Mouse (Mus musculus) mature B cell (primary cell): ENCODE measurements around the gene Cradd.

ENCODE experiments used
- in situ Hi-C: fragments of 300-500 bp; cut with MboI; formaldehyde crosslinking; loops from 2 replicates; pipeline ENCODE4 v1.14.3; 2019

Cradd gene

GRCm38 (mm10) chr10:95332596-95332995, 8.7 kb upstream of the Cradd start:
- in situ Hi-C loops = no loop called here

- in situ Hi-C loops = no loop called here
Measured at GRCm38 (mm10) chr10:95330375-95331363, 6.7 kb upstream of the Cradd start.

DNA sequence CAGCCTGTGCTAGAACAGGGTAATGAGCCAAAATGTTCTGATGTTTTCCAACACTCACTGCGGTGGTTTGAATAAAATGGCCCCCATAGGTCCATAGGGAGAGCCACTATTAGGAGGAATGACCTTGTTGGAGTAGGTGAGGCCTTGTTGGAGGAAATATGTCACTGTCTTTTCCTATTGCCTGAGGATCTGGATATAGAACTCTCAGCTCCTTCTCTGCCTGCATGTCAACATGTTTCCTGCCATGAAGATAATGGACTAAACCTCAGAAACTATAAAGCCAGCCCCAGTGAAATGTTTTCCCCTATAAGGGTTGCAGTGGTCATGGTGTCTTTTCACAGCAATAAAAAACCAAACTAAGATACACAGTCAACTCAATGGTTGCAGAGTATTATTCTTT, 6.0 kb upstream of the Cradd start:
- in situ Hi-C loops = no loop called here

- in situ Hi-C loops = no loop called here
Measured at GRCm38 (mm10) chr10:95324278-95324631, 322 bp upstream of the Cradd start.

- in situ Hi-C loops = no loop called here
Measured at GRCm38 (mm10) chr10:95322076-95323070, 1.6 kb downstream of the Cradd start.

GRCm38 (mm10) chr10:95319001-95319400, 4.9 kb downstream of the Cradd start:
- in situ Hi-C loops = no loop called here

GRCm38 (mm10) chr10:95318392-95318708, 5.6 kb downstream of the Cradd start:
- in situ Hi-C loops = no loop called here

DNA sequence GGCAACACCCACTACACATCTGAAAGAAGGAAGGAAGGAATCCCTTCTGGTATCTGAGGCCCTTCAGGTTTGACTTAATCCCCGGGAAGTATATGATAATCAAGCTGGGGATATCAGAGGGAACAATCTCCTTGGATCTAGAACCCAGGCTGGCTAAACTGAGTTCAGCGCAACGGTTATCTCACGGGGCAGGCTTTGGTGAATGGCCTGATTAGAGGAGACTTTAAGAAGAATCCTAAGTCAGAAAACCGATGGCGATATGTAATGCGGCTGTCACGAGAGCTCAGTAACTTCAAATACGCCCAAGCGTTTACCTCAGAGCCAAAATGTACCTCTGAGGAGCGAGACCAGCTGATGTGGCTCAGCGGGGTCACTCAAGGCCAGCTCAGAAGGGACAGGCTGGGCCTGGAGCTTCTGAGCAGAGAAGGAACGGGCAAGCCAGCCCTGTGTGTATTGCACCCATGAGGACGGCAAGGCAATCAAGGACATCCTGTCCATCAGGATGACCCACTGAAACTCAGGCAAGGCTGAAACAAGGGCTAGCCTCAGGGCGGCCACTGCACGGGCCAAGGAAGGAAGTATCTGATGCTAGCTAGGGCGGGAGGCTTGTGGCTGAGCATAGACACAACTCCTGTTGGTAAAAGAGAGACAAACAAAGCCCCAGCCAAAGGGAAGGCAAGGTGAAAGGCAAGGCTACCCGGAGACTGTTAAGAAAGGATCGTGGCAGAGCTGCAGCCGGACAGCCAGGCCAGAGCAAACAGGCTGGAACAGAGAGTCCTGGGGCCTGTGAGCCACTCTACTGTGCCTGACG, 6.1 kb downstream of the Cradd start:
- in situ Hi-C loops = no loop called here

DNA sequence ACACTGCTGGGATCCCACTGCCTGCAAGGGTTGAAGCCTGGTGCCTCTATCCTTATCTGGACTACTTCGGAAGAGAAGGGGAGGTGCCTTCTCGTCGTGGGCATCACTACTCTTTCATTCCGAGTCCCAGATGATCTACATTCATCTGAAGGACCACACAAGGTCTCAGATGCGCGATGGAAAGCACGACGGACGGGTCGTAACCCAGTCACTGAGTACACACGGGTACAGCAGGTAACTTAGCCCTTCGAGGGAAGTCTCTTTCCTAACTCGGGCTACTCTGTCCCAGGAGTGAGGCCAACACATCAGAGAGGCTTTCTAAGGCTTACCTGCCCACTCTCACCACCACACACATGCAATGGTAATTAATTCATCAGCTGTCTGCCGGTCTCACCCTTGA, 6.8 kb downstream of the Cradd start:
- in situ Hi-C loops = no loop called here

GRCm38 (mm10) chr10:95316675-95317074, 7.3 kb downstream of the Cradd start:
- in situ Hi-C loops = no loop called here

DNA sequence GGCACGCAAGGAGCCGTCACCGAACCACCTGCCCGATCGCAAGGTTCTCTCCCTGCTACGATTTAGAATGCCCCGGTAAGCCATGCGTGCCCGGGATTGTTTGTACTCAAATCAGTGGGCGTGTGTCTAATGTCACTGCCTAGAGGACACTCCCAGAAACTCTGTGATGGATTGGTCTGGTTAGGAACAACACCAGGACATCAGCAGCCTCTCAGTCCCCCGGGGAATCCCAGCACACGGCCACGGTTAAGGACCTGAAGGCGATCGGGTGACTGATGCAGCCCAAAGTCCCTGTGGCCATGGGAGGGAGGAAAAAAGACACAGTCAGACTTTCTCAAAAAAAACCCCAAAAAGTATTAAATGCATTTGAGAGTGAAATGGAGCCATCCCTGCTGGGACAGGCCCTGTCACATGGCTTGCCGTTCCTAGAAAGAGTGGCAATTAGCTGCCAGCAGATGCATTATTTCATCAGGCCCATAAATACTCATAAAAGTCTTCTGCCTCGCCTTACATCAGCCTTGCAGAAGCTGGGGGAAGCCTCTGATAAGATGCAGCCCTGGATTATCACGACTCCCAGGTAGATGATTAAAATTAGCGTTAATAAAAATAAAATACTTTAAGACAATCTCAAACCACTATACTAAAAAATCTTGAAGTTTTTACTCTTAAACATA, 8.0 kb downstream of the Cradd start:
- in situ Hi-C loops = no loop called here

- in situ Hi-C loops = no loop called here
Measured at GRCm38 (mm10) chr10:95315321-95315720, 8.6 kb downstream of the Cradd start.

DNA sequence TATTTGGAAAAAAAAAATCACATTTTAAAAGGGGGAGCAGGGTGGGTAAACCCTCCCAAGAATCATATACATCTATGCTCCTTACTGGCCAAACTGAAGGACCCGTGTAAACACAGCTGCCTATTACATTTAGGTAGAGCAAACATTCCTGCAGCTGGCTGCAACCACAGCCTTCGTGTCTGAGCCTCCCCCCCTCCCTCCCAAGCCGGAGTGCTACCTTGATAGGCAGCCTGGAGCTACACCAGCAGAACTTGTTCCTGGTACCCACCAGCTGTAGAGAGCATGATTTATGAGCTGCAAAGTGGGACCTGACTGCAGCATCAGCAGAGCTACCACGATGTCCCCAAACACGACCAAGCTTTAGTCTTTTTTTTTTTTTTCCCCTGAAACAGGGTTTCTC, 9.9 kb downstream of the Cradd start:
- in situ Hi-C loops = no loop called here

DNA sequence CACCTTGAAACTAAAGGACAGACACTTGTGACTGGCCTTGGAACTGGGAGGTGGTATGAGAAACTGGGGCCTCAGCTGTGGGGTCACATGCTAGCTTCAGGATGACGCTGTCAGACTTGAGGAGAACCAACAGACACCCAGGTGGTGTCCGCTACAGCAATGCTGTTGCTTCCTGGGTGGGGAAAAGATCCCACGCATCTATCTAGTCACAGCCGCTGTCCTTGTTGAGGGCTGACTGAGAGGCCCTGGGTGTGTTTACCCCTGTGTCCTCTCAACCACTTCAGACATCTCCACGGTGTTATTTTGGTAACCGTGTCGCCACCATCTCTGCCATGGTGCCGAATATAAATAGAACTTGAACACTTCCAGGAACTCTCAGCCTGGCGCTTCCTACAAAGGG, 10.4 kb downstream of the Cradd start:
- in situ Hi-C loops = no loop called here

- in situ Hi-C loops = no loop called here
Measured at GRCm38 (mm10) chr10:95310688-95311441, 13.1 kb downstream of the Cradd start.

DNA sequence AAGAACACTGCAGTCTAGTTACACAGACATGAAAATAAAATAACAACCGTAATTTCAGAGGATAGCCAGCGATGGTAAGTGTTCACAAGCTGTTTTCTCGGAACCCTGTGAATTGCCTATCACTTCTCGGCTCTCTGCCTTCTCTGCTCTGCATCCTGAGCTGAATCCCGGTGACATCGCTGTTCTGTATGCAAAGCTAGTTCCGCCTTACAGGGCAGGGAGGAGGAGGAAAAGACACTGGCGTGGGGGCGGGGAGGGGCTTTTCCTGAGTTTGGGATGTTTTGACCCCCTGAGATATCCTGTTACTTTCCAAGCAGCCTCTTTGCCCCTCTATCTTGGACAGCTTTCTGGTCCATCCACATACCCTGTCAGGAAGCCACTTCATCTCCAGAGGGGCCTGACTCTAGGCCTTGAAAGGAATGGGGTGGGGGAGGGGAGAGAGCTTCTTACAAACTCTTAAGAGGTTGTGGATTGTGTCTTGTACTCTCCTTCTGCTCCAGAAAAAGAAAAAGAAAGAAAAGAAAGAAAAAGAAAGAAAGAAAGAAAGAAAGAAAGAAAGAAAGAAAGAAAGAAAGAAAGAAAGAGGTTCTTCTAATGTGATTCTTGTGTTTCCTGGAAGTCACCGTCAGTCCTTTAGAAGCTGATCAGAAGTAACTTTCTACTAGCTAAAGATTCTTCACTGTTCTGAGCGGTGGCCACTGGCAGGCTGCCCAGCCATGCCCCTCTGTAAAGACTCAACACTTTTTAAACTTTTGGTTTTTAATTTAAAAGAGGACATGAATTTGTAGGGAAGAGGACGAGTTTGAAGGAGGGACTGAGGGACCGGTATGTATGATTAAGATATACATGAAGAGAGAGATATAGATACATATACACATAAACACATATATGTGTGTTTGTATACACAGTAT, 14.3 kb downstream of the Cradd start:
- in situ Hi-C loops = no loop called here

GRCm38 (mm10) chr10:95308991-95309390, 14.9 kb downstream of the Cradd start:
- in situ Hi-C loops = no loop called here

DNA sequence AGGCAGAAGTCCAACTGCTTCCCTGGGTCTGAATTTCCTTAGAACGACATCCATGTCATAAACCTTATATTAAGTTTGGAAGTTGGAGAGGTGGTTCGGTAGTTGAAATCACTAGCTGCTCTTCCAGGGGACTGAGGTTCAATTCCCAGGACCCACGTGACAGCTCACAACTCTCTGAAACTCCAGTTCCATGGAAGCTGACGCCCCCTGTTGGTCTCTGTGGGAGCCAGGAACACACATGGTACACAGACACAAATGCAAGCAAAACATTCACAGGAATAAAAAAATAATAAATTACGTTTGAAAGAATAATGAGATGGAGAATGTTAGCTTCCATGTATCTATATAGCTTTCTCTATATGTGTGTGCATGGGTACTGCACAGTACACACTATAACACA, 16.0 kb downstream of the Cradd start:
- in situ Hi-C loops = no loop called here

DNA sequence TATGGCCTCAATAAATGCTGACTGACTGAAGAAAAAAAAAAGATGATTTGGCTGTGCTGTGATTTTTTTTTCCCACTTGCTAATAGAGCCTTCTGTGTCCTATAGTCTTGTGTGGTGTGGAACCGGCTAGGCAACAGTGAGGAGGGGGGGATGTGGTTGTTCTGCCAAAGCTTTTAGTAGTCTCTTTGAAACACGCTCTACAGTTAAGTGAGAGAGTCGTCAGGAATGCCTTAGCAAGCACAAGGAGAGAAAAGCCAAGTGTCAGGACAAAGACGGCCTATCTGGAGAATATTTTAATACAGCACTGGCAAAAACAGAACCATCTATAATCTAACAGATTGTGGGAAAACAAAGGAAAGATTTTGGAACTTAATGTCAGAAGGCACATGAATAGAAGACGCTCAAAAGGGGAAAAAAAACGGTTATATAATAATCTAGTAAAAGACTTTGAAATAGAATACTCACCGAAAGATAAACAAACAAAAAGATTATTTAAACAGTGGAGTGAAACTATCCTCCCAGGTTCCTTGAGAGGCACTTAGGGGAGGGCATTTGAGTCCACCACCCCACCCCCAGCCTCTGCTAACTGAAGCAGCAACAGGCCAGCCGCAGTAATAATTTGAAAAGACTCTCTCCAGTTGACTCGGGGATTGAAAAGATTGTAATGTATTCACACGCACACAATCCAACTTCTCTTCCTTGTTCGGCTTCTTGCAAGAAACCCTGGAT, 16.9 kb downstream of the Cradd start:
- in situ Hi-C loops = no loop called here
